Mouse (Mus musculus) liver, embryonic 14.5 days (tissue): ENCODE measurements at regions not wholly inside any gene's neighbourhood (a gene's known extent, or its start where the extent isn't known, plus 50 kb on each side); places are given as distances from the start of the nearest gene placed in this dataset.

Experiments used
- CTCF ChIP-seq: IDR thresholded peaks from 2 replicates; pipeline ENCODE4 v1.5.1; 2016; ENCODE audit warnings: antibody characterized with exemption, low read depth, control low read depth
- EP300 ChIP-seq: IDR thresholded peaks from 2 replicates; pipeline ENCODE4 v1.6.1; 2016; ENCODE audit warnings: antibody characterized with exemption, low read depth

DNA sequence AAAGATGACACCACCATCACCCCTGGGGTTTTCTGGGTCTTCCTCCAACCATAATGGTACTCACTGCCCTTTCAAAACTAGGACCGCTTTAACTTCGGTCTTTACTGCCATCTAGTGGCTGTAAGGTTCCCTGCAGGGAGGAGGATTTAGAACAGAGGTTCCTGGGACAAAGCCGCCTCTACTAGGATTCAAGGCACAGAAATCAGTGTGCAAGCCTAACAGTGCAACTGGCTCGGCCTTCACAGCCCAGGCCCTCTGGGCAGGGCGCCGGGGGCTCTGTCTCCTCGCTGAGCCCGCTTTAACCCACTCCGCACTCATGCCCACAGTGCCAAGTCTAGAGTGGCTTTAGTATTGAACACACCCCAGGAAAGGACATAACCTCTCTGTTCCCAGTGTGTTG is 58.0 kb upstream of the Sec14l1 start:
- TF ChIP-seq CTCF (peak; percentile 83), EP300 (no peak)
